Mouse (Mus musculus): ENCODE results near the gene Mob3b. TPM values are rescaled to one million over a fixed set of nuclear protein-coding genes. Genes with fewer than 3 reads are reported as not detected.

Mob3b gene
- polyA plus RNA-seq (2016; fragmentation: Nextera tagmentation; extraction: Ambion mirVana), result 13.1 and 19.6 TPM in 2 replicates

- Histone ChIP-seq H3K27me3 (ENCODE audit: insufficient read depth, poor library complexity, severe bottlenecking) (peaks cover 9% of the 10 kb centered on the region; the same call in 1 of the 2 replicates), H3K27ac (peak within 1 kb of the TSS; percentile 92), H3K4me1 (replicated peaks) (peaks cover 44% of the 10 kb centered on the region), H3K4me3 (peak within 1 kb of the TSS; percentile 75), H3K36me3 (no peaks in the 10 kb centered on the region), H3K9me3 (no peaks in the 10 kb centered on the region)
- DNase-seq (ENCODE audit: low spot score), result peak; percentile 89
- under 1% methylated on average over 50 of the region's 50 CpGs for WGBS
Measured at GRCm38 (mm10) chr4:35156751-35157611, at the start of gene Mob3b. Gene Mob3b, minus strand, starts transcription at chr4:35157484.

DNA sequence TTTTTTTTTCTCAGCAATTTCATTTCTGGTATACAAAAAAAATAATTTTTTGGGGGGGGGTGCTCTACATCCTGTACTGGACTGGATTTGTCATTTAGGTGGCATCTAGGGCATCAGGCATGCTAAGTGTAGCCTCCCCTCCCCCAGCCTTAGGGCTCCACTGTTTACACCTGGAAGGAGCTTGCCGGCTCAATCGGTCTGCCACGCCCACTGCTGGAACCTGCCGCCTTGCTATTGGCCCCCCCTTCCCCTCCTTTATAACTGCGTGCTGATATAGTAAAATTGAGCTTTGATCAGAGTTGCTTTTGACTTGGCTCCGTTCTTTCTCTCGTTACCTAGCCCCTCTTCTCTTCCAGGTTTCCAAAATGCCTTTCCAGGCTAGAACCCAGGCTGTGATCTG lies 47.4 kb upstream of the Mob3b start:
- Histone ChIP-seq H3K27ac (no peak overlapping the region), H3K4me1 (replicated peaks) (no peaks in the 10 kb centered on the region), H3K4me3 (no peak overlapping the region), H3K36me3 (peaks cover 57% of the 10 kb centered on the region), H3K9me3 (no peaks in the 10 kb centered on the region), H3K27me3 (ENCODE audit: insufficient read depth, poor library complexity, severe bottlenecking) (no peaks in the 10 kb centered on the region)
- no peak for DNase-seq (ENCODE audit: low spot score)
- 65% methylated on average over 7 of the region's 7 CpGs for WGBS

GRCm38 (mm10) chr4:35203724-35204123 lies 46.4 kb upstream of the Mob3b start:
- no peaks in the 10 kb centered on the region for H3K27me3 ChIP-seq (ENCODE audit: insufficient read depth, poor library complexity, severe bottlenecking)
- WGBS, result 95% methylated on average over 2 of the region's 2 CpGs
- peaks cover 60% of the 10 kb centered on the region for H3K36me3 ChIP-seq
- DNase-seq (ENCODE audit: low spot score), result no peak
- no peaks in the 10 kb centered on the region for H3K9me3 ChIP-seq
- no peak overlapping the region for H3K27ac ChIP-seq
- no peak overlapping the region for H3K4me3 ChIP-seq
- H3K4me1 ChIP-seq (replicated peaks), result no peaks in the 10 kb centered on the region

- Histone ChIP-seq H3K4me1 (replicated peaks) (no peaks in the 10 kb centered on the region), H3K27ac (no peak overlapping the region), H3K4me3 (no peak overlapping the region), H3K27me3 (ENCODE audit: insufficient read depth, poor library complexity, severe bottlenecking) (no peaks in the 10 kb centered on the region), H3K9me3 (no peaks in the 10 kb centered on the region), H3K36me3 (peaks cover 65% of the 10 kb centered on the region)
- 91% methylated on average over 5 of the region's 5 CpGs for WGBS
- DNase-seq (ENCODE audit: low spot score), result no peak
Measured at GRCm38 (mm10) chr4:35201700-35202099, 44.4 kb upstream of the Mob3b start.

- Histone ChIP-seq H3K9me3 (no peaks in the 10 kb centered on the region), H3K4me3 (no peak overlapping the region), H3K36me3 (peaks cover 13% of the 10 kb centered on the region), H3K27me3 (ENCODE audit: insufficient read depth, poor library complexity, severe bottlenecking) (no peaks in the 10 kb centered on the region), H3K4me1 (replicated peaks) (no peaks in the 10 kb centered on the region; the same call in 1 of the 2 replicates), H3K27ac (no peak overlapping the region)
- DNase-seq (ENCODE audit: low spot score), result no peak
- 42% methylated on average over 7 of the region's 7 CpGs for WGBS
Measured at GRCm38 (mm10) chr4:35192725-35193124, 35.4 kb upstream of the Mob3b start.

DNA sequence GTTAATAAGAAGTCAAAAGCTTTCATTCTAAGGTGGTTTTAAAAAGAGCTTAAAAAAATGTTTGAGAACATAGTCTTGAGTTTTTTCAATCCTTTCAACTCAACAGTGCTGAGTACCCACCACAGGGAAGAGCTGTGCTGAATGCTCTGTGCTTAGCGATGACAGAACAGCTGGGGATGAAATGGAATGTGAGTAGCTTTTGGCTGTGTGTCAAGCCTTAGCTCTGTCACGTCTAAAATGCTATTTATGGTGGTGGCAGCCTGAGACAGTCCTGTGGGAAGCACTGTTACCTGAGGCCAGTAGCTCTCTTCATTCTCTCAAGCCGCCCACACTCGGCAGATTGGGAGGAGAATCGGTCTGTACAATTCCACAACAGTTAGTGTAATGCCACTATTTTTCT lies 32.5 kb upstream of the Mob3b start:
- no peak for DNase-seq (ENCODE audit: low spot score)
- no peaks in the 10 kb centered on the region for H3K9me3 ChIP-seq
- H3K27me3 ChIP-seq (ENCODE audit: insufficient read depth, poor library complexity, severe bottlenecking), result no peaks in the 10 kb centered on the region
- 81% methylated on average over 5 of the region's 5 CpGs for WGBS
- H3K27ac ChIP-seq, result no peak overlapping the region
- H3K4me3 ChIP-seq, result no peak overlapping the region
- H3K4me1 ChIP-seq (replicated peaks), result no peaks in the 10 kb centered on the region
- H3K36me3 ChIP-seq, result peaks cover 7% of the 10 kb centered on the region

DNA sequence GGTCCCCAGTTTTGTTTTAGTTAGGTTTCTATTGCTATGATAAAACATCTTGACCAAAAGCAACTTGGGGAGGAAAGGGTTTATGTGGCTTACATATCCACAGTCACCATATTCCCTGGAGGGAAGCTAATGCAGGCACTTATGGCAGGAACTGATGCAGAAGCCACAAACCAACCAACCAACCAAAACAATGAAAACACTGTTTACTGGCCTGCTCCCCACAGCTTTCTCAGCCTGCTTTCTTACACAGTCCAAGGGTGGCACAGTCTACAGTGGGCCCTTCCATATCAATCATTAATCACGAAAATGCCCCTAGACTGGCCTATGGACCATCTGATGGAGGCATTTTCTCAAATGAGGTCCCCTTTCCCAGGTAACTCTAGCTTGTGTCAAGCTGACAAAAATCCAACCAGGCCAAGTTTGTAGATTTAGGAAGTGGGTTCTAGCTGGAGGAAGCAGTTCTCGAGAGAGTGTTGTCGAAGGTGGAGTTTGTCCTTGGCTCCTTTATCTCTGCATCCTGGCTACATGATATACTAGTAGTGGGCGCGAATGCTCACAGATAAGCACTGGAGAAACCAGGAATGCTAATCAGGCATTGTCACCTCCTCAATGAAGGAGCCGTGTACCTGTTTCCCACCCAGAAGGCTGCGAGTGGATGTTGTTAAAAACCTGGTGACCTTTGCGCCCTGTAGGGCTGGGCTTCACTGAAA lies 30.5 kb upstream of the Mob3b start:
- no peaks in the 10 kb centered on the region for H3K4me1 ChIP-seq (replicated peaks)
- no peak overlapping the region for H3K4me3 ChIP-seq
- peaks cover 3% of the 10 kb centered on the region; the same call in 1 of the 2 replicates for H3K36me3 ChIP-seq
- no peaks in the 10 kb centered on the region for H3K9me3 ChIP-seq
- H3K27me3 ChIP-seq (ENCODE audit: insufficient read depth, poor library complexity, severe bottlenecking), result no peaks in the 10 kb centered on the region
- WGBS, result 90% methylated on average over 8 of the region's 8 CpGs
- H3K27ac ChIP-seq, result no peak overlapping the region
- DNase-seq (ENCODE audit: low spot score), result no peak

DNA sequence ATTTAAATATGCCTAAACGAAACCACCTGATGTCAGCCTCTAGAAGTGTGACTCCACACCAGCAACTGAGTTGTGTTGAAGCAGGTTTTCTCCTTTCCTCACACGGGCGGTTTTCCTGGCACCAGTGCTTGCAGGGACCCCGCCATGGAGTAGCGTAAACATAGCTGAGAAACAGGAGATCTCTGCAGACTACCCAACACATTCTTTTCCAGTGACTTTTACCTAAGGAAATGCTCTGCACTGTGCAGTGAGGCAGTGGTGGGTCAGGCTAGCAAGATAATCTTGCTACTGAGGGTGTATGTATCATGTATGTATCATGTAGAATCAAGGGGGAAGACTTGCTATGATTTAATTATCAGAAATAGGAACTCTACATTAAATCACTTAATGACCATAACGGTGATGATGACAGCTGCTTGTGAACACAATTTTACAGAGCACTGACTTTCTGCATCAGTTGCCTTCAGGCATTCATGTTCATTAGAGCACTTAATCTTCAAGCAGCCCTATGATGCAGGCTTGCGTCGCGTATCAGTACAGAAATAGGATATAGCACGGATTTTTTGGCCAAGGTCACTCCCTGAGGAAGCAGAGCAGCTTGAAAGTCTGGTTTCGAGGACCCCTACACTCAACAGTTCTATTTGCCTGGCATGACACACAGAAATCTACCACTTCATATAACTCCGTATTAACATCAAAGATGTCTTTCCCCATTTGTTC lies 20.8 kb upstream of the Mob3b start:
- no peak overlapping the region for H3K4me3 ChIP-seq
- H3K4me1 ChIP-seq (replicated peaks), result no peaks in the 10 kb centered on the region
- no peaks in the 10 kb centered on the region for H3K9me3 ChIP-seq
- H3K27me3 ChIP-seq (ENCODE audit: insufficient read depth, poor library complexity, severe bottlenecking), result no peaks in the 10 kb centered on the region
- WGBS, result 84% methylated on average over 12 of the region's 12 CpGs
- no peak overlapping the region for H3K27ac ChIP-seq
- DNase-seq (ENCODE audit: low spot score), result no peak
- H3K36me3 ChIP-seq, result no peaks in the 10 kb centered on the region

DNA sequence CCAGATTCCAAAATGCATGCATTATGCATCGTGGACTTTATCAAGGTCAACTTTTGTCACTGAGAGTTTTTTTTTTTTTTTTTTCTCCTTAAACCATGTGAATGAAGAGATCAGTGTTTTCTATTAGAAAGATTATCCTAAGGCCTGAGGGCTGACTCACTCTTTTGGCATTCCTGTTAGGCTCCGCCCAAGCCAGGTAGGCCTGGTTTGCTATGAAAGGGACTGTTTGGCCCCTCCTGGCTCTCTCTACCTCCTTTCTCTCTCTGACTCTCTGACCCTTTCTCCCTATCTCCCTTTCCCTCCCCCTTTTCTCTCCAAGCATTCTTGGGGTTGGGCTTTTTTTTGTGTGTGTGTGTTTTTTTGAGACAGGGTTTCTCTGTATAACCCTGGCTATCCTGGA lies 18.3 kb upstream of the Mob3b start:
- Histone ChIP-seq H3K4me3 (no peak overlapping the region), H3K27me3 (ENCODE audit: insufficient read depth, poor library complexity, severe bottlenecking) (no peaks in the 10 kb centered on the region), H3K27ac (no peak overlapping the region), H3K4me1 (replicated peaks) (no peaks in the 10 kb centered on the region), H3K9me3 (no peaks in the 10 kb centered on the region), H3K36me3 (no peaks in the 10 kb centered on the region)
- DNase-seq (ENCODE audit: low spot score), result no peak
- 92% methylated on average over 2 of the region's 2 CpGs for WGBS

- no peak for DNase-seq (ENCODE audit: low spot score)
- Histone ChIP-seq H3K4me3 (no peak overlapping the region), H3K27ac (no peak overlapping the region), H3K27me3 (ENCODE audit: insufficient read depth, poor library complexity, severe bottlenecking) (no peaks in the 10 kb centered on the region), H3K36me3 (no peaks in the 10 kb centered on the region), H3K9me3 (no peaks in the 10 kb centered on the region), H3K4me1 (replicated peaks) (no peaks in the 10 kb centered on the region)
- whole genome bisulfite sequencing, result 74% methylated on average over 1 of the region's 1 CpGs
Measured at GRCm38 (mm10) chr4:35173551-35173950, 16.3 kb upstream of the Mob3b start.

GRCm38 (mm10) chr4:35172471-35172870 lies 15.2 kb upstream of the Mob3b start:
- Histone ChIP-seq H3K4me3 (no peak overlapping the region), H3K9me3 (no peaks in the 10 kb centered on the region), H3K27ac (no peak overlapping the region), H3K27me3 (ENCODE audit: insufficient read depth, poor library complexity, severe bottlenecking) (no peaks in the 10 kb centered on the region), H3K4me1 (replicated peaks) (no peaks in the 10 kb centered on the region), H3K36me3 (no peaks in the 10 kb centered on the region)
- no peak for DNase-seq (ENCODE audit: low spot score)
- WGBS, result 89% methylated on average over 2 of the region's 2 CpGs

DNA sequence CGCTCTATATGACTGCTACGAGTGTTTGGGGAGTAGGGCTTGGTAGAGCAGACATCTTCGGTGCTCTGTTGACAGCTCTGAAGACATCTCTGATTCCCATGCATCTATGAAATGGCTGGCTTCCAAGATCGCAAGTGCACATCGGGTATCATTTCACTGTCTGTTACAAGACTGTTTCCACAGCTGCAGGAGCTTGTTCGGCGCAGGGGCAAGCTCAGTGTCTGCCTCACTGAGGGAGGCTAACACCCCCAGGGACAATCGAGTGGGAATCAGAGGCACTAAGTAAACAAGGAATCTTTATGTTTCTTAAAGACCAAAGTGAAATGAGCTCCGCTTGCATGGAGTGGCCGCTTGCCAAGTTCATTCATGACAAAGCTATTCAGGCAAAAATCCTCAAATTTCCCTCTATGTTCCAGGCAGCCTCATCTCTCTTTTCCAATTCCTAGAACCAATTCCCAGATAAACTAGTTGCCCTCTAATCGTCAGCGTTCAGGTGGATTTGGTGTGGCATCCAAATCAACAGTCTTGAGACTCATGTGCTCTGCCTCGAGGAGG lies 12.4 kb upstream of the Mob3b start:
- H3K27me3 ChIP-seq (ENCODE audit: insufficient read depth, poor library complexity, severe bottlenecking), result no peaks in the 10 kb centered on the region
- DNase-seq (ENCODE audit: low spot score), result no peak
- WGBS, result 81% methylated on average over 13 of the region's 13 CpGs

More for the DNA sequence above, 12.4 kb upstream of the Mob3b start:
- Histone ChIP-seq H3K4me1 (replicated peaks) (no peaks in the 10 kb centered on the region), H3K4me3 (no peak overlapping the region), H3K9me3 (no peaks in the 10 kb centered on the region), H3K27ac (no peak overlapping the region), H3K36me3 (no peaks in the 10 kb centered on the region)

Data from hindbrain, embryonic 10.5 days (tissue).